Mouse (Mus musculus): ENCODE results near the gene Plekhg2. TPM values are rescaled to one million over a fixed set of nuclear protein-coding genes. Genes with fewer than 3 reads are reported as not detected.

Plekhg2 gene
- polyA plus RNA-seq, 1 experiment from 2014 or later: 75.1 TPM

- H3K36me3 ChIP-seq (ENCODE audit: insufficient read depth): peaks cover 92% of the 10 kb centered on the region
- 92% methylated on average over 1 of the region's 1 CpGs for WGBS
- no peak for DNase-seq
Measured at GRCm38 (mm10) chr7:28401030-28401429, 28.6 kb upstream of the Plekhg2 start.

GRCm38 (mm10) chr7:28398696-28399340 lies 26.4 kb upstream of the Plekhg2 start:
- DNase-seq (no peak), ATAC-seq (ENCODE audit: insufficient read depth) (no peak)
- 84% methylated on average over 10 of the region's 10 CpGs for WGBS
- H3K4me1 ChIP-seq (ENCODE audit: insufficient read depth): peaks cover under 1% of the 10 kb centered on the region; the same call in 1 of the 2 replicates
- H3K4me3 ChIP-seq (ENCODE audit: low read depth, low read length): no peak overlapping the region
- H3K36me3 ChIP-seq (ENCODE audit: insufficient read depth): peaks cover 85% of the 10 kb centered on the region
- no peak overlapping the region for H3K9ac ChIP-seq
- no peak for TF ChIP-seq CTCF (IDR thresholded peaks at IDR 0.05; ENCODE audit: low read depth)
- no peaks in the 10 kb centered on the region for H3K9me3 ChIP-seq (ENCODE audit: low read depth, low read length)
- H3K4me2 ChIP-seq: no peak overlapping the region
- H3K27ac ChIP-seq (ENCODE audit: low read depth): no peak overlapping the region
- no peaks in the 10 kb centered on the region for H3K27me3 ChIP-seq (ENCODE audit: insufficient read depth, low read length)

More at GRCm38 (mm10) chr7:28401030-28401429, 28.6 kb upstream of the Plekhg2 start:
- Histone ChIP-seq H3K27ac (ENCODE audit: low read depth) (no peak overlapping the region), H3K27me3 (ENCODE audit: insufficient read depth, low read length) (no peaks in the 10 kb centered on the region), H3K4me2 (no peak overlapping the region), H3K9ac (no peak overlapping the region), H3K9me3 (ENCODE audit: low read depth, low read length) (no peaks in the 10 kb centered on the region), H3K4me1 (ENCODE audit: insufficient read depth) (no peaks in the 10 kb centered on the region), H3K4me3 (ENCODE audit: low read depth, low read length) (no peak overlapping the region)
- no peak for ATAC-seq (ENCODE audit: insufficient read depth)
- no peak for TF ChIP-seq CTCF (IDR thresholded peaks at IDR 0.05; ENCODE audit: low read depth)

GRCm38 (mm10) chr7:28398000-28398399 lies 25.6 kb upstream of the Plekhg2 start:
- Histone ChIP-seq H3K27me3 (ENCODE audit: insufficient read depth, low read length) (no peaks in the 10 kb centered on the region), H3K4me2 (no peak overlapping the region), H3K27ac (ENCODE audit: low read depth) (no peak overlapping the region), H3K9ac (no peak overlapping the region), H3K9me3 (ENCODE audit: low read depth, low read length) (no peaks in the 10 kb centered on the region), H3K36me3 (ENCODE audit: insufficient read depth) (peaks cover 77% of the 10 kb centered on the region), H3K4me1 (ENCODE audit: insufficient read depth) (peaks cover 3% of the 10 kb centered on the region; the same call in 1 of the 2 replicates), H3K4me3 (ENCODE audit: low read depth, low read length) (no peak overlapping the region)
- TF ChIP-seq CTCF (IDR thresholded peaks at IDR 0.05; ENCODE audit: low read depth): peak; percentile 59
- no peak for ATAC-seq (ENCODE audit: insufficient read depth)
- 49% methylated on average over 3 of the region's 3 CpGs for WGBS
- DNase-seq: peak; percentile 73

DNA sequence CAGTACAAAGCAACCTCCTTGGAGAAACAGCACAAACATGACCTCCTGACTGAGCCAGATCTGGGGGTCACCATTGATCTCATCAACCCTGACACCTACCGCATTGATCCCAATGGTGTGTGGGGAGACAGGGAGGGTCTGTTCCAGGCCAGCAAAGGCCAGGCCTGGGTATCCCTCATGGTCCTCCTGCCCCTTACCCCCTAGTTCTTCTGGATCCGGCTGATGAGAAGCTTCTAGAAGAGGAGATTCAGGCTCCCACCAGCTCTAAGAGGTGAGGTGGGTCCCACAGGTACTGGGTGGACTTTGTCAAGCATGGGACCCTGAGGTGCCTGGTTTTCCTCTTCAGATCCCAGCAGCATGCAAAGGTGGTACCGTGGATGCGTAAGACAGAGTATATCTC lies 23.0 kb upstream of the Plekhg2 start:
- DNase-seq (no peak), ATAC-seq (ENCODE audit: insufficient read depth) (no peak)
- H3K9me3 ChIP-seq (ENCODE audit: low read depth, low read length): no peaks in the 10 kb centered on the region
- TF ChIP-seq CTCF (IDR thresholded peaks at IDR 0.05; ENCODE audit: low read depth): no peak
- no peak overlapping the region for H3K4me3 ChIP-seq (ENCODE audit: low read depth, low read length)
- H3K4me2 ChIP-seq: no peak overlapping the region
- whole genome bisulfite sequencing: 96% methylated on average over 4 of the region's 4 CpGs
- no peaks in the 10 kb centered on the region for H3K27me3 ChIP-seq (ENCODE audit: insufficient read depth, low read length)
- H3K36me3 ChIP-seq (ENCODE audit: insufficient read depth): peaks cover 56% of the 10 kb centered on the region
- H3K27ac ChIP-seq (ENCODE audit: low read depth): no peak overlapping the region
- H3K4me1 ChIP-seq (ENCODE audit: insufficient read depth): peaks cover 6% of the 10 kb centered on the region; the same call in 1 of the 2 replicates
- no peak overlapping the region for H3K9ac ChIP-seq

DNA sequence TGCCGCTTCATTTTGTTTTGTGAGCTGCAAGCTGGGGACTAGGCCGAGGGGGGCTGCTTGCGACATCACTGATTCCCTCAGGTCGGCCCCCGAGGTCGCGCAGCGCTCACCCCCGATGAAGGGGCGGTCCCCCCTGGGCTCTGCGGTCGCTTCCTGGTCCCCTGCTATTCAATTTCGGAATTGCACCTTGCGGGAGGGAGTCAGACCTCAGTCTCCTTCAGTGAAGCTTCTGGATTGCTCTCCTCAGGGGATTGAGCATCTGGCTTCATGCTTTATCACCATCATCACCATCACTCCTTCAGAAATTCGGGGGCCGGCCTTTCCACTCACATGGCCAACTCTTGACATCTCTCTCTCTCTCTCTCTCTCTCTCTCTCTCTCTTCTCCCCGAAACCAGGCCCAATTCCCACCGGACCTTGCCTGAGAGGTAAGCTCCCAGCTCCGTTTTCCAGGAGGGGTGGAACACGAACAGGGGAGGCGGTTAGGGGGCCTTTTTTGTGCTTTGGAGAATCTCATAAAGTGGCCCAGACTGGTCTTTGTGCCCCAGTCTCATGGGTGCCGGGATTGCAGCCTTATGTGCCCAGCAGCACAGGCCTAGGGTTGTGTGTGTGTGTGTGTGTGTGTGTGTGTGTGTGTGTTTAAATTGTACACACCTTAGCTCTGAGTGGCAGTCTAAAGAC lies 21.0 kb upstream of the Plekhg2 start:
- WGBS: 4% methylated on average over 22 of the region's 22 CpGs

DNA sequence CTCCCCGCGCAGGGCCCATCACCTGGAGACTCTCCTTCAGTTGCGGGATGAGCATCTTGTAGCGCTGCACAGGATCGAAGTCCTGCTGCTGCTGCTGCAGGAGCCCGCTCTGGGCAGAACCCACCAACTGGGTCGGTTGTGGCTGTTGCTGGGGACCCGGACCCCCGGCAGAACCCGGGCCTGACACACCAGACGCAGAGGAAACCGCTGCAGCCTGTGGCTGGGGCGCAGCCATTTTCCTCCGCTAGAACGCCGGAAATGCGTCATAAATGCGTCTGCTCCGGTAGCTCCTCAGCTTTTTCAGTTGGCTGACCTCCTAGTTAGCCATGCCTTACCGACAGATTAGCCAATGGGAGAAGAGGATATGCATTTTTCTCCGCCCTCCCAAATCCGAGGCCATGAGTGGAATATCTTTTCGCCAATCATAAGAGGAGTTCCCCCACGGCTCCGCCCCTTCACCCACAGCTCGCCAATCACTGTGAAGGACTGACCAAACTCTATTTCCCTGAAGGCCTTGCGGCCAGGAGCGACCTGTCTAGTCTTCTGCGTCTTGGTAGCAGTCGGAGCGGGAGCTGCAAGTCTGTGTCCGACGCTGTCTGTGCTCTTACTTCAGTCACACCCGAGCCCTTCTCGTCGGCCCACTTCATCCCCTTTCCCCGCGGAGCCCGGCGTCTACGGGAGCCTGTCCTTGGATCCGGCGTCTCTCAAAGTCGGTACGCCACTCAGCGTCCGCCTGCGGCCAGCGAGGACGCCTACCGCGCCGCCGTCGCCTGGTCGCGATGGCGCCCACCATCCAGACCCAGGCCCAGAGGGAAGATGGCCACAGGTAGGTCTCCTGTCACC lies 20.3 kb upstream of the Plekhg2 start, which contains the start of the genes Med29 and Paf1:
Gene Med29, minus strand, starts transcription at position 280 of the 843 bp plus-strand sequence.
Gene Paf1, plus strand, starts transcription at position 523 of the 843 bp plus-strand sequence.
- Histone ChIP-seq H3K4me2 (peak within 1 kb of the TSS; percentile 91), H3K9me3 (ENCODE audit: low read depth, low read length) (no peaks in the 10 kb centered on the region), H3K36me3 (ENCODE audit: insufficient read depth) (peaks cover 54% of the 10 kb centered on the region), H3K4me1 (ENCODE audit: insufficient read depth) (peaks cover 6% of the 10 kb centered on the region; the same call in 1 of the 2 replicates), H3K27ac (ENCODE audit: low read depth) (peak within 1 kb of the TSS; percentile 58), H3K4me3 (ENCODE audit: low read depth, low read length) (peak within 1 kb of the TSS; percentile 73), H3K27me3 (ENCODE audit: insufficient read depth, low read length) (no peaks in the 10 kb centered on the region), H3K9ac (peak within 1 kb of the TSS; percentile 82)
- DNase-seq (peak; percentile 99), ATAC-seq (ENCODE audit: insufficient read depth) (peak; percentile 97)
- under 1% methylated on average over 58 of the region's 58 CpGs for WGBS
- no peak for TF ChIP-seq CTCF (IDR thresholded peaks at IDR 0.05; ENCODE audit: low read depth)

More for the DNA sequence above, 21.0 kb upstream of the Plekhg2 start:
- H3K36me3 ChIP-seq (ENCODE audit: insufficient read depth): peaks cover 57% of the 10 kb centered on the region
- H3K9ac ChIP-seq: peak overlapping the region; percentile 67
- TF ChIP-seq CTCF (IDR thresholded peaks at IDR 0.05; ENCODE audit: low read depth): no peak
- ATAC-seq (ENCODE audit: insufficient read depth): no peak; the same call in 1 of the 2 replicates
- peak overlapping the region; percentile 73 for H3K4me3 ChIP-seq (ENCODE audit: low read depth, low read length)
- peaks cover 6% of the 10 kb centered on the region; the same call in 1 of the 2 replicates for H3K4me1 ChIP-seq (ENCODE audit: insufficient read depth)
- no peak for DNase-seq
- no peaks in the 10 kb centered on the region for H3K27me3 ChIP-seq (ENCODE audit: insufficient read depth, low read length)
- peak overlapping the region; percentile 58 for H3K27ac ChIP-seq (ENCODE audit: low read depth)
- H3K9me3 ChIP-seq (ENCODE audit: low read depth, low read length): no peaks in the 10 kb centered on the region
- H3K4me2 ChIP-seq: peak overlapping the region; percentile 91

Measured in lung, embryonic 14.5 days (tissue).